Mouse (Mus musculus): ENCODE results near the gene Ptpn18. TPM values are rescaled to one million over a fixed set of nuclear protein-coding genes. Genes with fewer than 3 reads are reported as not detected.

Gene Ptpn18
- polyA plus RNA-seq, 1 experiment, result not detected

DNA sequence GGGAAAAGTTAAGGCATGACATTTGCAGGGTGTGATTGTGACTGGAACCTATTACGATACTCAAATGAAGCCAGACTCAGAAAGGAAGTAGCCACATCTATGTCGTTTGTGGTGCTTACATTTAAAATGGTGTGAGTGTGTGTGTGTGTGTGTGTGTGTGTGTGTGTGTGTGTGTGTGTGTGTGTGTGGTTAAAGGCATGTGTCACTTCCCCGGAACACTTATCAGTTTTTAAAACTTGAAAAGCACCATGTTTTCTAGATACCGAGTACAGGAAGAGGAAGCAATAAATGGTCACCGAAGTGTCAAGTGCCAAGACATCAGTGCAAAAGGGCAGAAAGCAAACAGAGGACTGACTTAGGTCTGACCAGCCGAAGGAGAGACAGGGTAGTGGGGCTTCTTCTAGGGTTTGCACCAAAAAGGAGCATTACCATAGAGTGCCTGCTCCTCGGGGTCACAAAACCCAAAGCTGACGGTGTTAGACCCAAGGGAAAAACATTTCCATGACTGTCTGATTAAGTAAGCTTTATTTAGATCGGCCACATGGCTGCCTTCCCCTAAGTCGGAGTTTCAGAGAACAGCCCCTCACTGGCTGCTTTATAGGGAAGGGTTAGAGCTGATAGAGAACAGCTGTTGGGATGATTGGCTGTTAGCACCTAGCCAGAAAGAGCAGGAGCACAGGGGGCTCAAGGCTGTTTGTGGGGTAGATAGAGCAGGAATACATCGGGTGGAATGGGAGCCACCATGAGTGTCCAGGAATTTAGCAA lies 19.5 kb downstream of the Ptpn18 start:
- H3K4me1 ChIP-seq (ENCODE audit: control insufficient read depth, insufficient read depth, low read length), result no peaks in the 10 kb centered on the region
- TF ChIP-seq CTCF (IDR thresholded peaks at IDR 0.05; ENCODE audit: insufficient read depth, low read depth, low read length) (no peak), POLR2A (IDR thresholded peaks at IDR 0.05; ENCODE audit: insufficient read depth, low read depth, low read length) (no peak)
- no peak overlapping the region for H3K4me3 ChIP-seq (ENCODE audit: insufficient read depth, low read depth, low read length)
- H3K27ac ChIP-seq (ENCODE audit: insufficient read depth, low read depth, low read length), result no peak overlapping the region
- 67% methylated on average over 11 of the region's 11 CpGs for WGBS

DNA sequence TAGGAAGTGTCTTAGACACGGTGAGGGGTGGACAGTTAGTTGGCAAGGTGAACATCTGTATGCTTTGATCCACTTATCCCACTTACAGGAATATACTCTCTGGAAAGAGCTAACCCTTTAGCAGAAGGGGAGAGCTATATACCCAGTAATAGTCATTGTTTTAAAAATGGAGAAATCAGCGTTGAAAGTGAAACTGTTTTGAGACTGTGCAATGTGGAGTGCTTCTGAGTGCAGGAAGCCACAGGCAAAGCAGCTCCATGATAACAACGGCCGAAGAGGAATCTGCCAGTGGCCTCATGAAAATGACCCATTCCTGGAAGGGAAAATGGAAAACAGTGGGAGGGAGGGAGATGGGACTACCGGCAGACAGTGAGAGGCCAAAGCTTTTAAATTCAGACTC lies 21.2 kb downstream of the Ptpn18 start:
- 70% methylated on average over 5 of the region's 5 CpGs for WGBS
- Histone ChIP-seq H3K27ac (ENCODE audit: insufficient read depth, low read depth, low read length) (no peak overlapping the region), H3K4me3 (ENCODE audit: insufficient read depth, low read depth, low read length) (no peak overlapping the region), H3K4me1 (ENCODE audit: control insufficient read depth, insufficient read depth, low read length) (peaks cover 5% of the 10 kb centered on the region)
- no peak for TF ChIP-seq POLR2A (IDR thresholded peaks at IDR 0.05; ENCODE audit: insufficient read depth, low read depth, low read length)
- no peak for TF ChIP-seq CTCF (IDR thresholded peaks at IDR 0.05; ENCODE audit: insufficient read depth, low read depth, low read length)

DNA sequence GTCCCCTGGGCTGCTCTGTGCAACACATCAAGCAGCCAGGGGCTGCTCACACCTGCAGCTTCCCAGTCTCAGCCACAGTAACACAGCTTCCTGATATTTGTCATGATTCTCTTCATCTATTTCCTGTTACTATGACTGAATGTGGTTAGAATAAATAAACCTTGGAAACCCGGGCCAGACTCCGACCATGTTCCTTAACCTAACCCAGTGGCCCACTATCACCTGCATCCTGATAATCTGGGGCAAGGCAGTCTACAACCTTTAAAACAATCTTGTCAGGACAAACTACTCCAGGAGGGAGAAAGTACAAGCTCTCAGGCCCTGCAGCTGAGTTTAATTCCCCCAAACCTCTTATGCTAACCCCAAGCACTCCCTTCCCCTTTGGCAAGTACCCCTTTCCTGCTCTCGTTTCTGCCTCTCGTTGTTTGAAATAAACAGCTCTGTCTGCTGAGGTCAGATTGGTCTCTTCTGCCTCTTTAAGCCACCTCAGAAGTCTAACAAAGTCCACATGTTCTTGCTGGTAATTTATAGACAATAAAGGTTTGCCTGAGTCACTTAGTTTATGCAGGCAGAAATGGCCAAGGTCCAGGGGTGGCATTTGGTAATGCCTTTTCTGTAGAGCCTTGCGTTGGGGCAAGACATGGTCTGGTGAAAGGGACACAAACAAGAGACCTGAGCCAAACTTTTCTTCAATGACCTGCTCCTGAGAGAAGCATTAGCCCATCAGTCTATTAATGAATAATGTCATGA lies 22.5 kb downstream of the Ptpn18 start:
- TF ChIP-seq POLR2A (IDR thresholded peaks at IDR 0.05; ENCODE audit: insufficient read depth, low read depth, low read length), result no peak
- TF ChIP-seq CTCF (IDR thresholded peaks at IDR 0.05; ENCODE audit: insufficient read depth, low read depth, low read length), result no peak
- H3K4me1 ChIP-seq (ENCODE audit: control insufficient read depth, insufficient read depth, low read length), result peaks cover 8% of the 10 kb centered on the region
- no peak overlapping the region for H3K4me3 ChIP-seq (ENCODE audit: insufficient read depth, low read depth, low read length)
- no peak overlapping the region for H3K27ac ChIP-seq (ENCODE audit: insufficient read depth, low read depth, low read length)
- WGBS, result 72% methylated on average over 5 of the region's 5 CpGs

- H3K4me3 ChIP-seq (ENCODE audit: insufficient read depth, low read depth, low read length), result no peak overlapping the region
- H3K4me1 ChIP-seq (ENCODE audit: control insufficient read depth, insufficient read depth, low read length), result peaks cover 8% of the 10 kb centered on the region
- H3K27ac ChIP-seq (ENCODE audit: insufficient read depth, low read depth, low read length), result no peak overlapping the region
- no peak for TF ChIP-seq POLR2A (IDR thresholded peaks at IDR 0.05; ENCODE audit: insufficient read depth, low read depth, low read length)
- WGBS, result 75% methylated on average over 10 of the region's 10 CpGs
Measured at GRCm38 (mm10) chr1:34484470-34484869, 24.9 kb downstream of the Ptpn18 start.

- Histone ChIP-seq H3K27ac (ENCODE audit: insufficient read depth, low read depth, low read length) (no peak overlapping the region), H3K4me3 (ENCODE audit: insufficient read depth, low read depth, low read length) (peak overlapping the region; percentile 9), H3K4me1 (ENCODE audit: control insufficient read depth, insufficient read depth, low read length) (peaks cover 8% of the 10 kb centered on the region)
- 15% methylated on average over 25 of the region's 25 CpGs for WGBS
- TF ChIP-seq POLR2A (IDR thresholded peaks at IDR 0.05; ENCODE audit: insufficient read depth, low read depth, low read length) (no peak), CTCF (IDR thresholded peaks at IDR 0.05; ENCODE audit: insufficient read depth, low read depth, low read length) (peak; percentile 45; the same call in 1 of the 2 replicates)
Measured at GRCm38 (mm10) chr1:34485461-34486188, 26.1 kb downstream of the Ptpn18 start.

DNA sequence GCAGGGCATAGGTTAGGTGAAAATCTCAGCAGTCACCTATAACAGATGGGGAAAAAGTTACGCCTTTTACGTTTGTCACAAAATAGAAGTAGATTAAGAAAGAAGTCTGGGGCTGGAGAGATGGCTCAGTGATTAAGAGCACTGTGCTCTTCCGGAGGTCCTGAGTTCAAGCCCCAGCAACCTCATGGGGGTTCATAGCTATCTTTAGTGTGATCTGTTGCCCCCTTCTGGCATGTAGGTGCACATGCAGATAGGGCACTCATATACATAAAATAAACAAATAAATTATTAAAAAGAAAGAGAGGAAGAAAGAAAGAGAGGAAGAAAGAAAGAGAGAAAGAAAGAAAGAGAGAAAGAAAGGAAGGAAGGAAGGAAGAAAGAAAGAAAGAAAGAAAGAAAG lies 27.8 kb downstream of the Ptpn18 start:
- Histone ChIP-seq H3K4me1 (ENCODE audit: control insufficient read depth, insufficient read depth, low read length) (peaks cover 8% of the 10 kb centered on the region), H3K4me3 (ENCODE audit: insufficient read depth, low read depth, low read length) (no peak overlapping the region), H3K27ac (ENCODE audit: insufficient read depth, low read depth, low read length) (no peak overlapping the region)
- TF ChIP-seq CTCF (IDR thresholded peaks at IDR 0.05; ENCODE audit: insufficient read depth, low read depth, low read length) (no peak), POLR2A (IDR thresholded peaks at IDR 0.05; ENCODE audit: insufficient read depth, low read depth, low read length) (no peak)
- WGBS, result 93% methylated on average over 3 of the region's 3 CpGs

GRCm38 (mm10) chr1:34489852-34490541 lies 30.4 kb downstream of the Ptpn18 start:
- TF ChIP-seq CTCF (IDR thresholded peaks at IDR 0.05; ENCODE audit: insufficient read depth, low read depth, low read length) (no peak), POLR2A (IDR thresholded peaks at IDR 0.05; ENCODE audit: insufficient read depth, low read depth, low read length) (no peak)
- H3K4me1 ChIP-seq (ENCODE audit: control insufficient read depth, insufficient read depth, low read length), result peaks cover 8% of the 10 kb centered on the region
- 89% methylated on average over 6 of the region's 6 CpGs for WGBS
- no peak overlapping the region for H3K4me3 ChIP-seq (ENCODE audit: insufficient read depth, low read depth, low read length)
- H3K27ac ChIP-seq (ENCODE audit: insufficient read depth, low read depth, low read length), result no peak overlapping the region

DNA sequence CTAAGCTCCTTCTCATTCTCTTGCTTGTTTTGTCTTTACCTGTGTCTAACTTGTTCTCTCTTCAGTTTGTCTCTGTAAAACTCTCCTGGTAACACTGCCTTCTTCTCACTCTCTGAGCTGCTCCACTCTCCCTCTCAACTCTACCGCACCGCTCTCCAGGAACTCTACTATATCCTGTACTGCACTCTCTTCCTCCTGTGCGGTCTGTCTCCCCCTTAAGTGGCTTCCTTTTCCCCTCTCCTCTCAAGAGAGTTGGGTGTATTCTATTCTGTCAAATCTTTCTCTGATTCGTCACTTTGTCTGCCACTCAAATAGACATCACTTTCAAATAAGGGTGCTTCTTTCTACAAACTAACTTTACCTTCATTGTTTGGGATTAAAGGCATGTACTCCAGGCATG lies 31.9 kb downstream of the Ptpn18 start:
- no peak overlapping the region for H3K27ac ChIP-seq (ENCODE audit: insufficient read depth, low read depth, low read length)
- WGBS, result 95% methylated on average over 4 of the region's 4 CpGs
- TF ChIP-seq CTCF (IDR thresholded peaks at IDR 0.05; ENCODE audit: insufficient read depth, low read depth, low read length) (no peak), POLR2A (IDR thresholded peaks at IDR 0.05; ENCODE audit: insufficient read depth, low read depth, low read length) (no peak)
- H3K4me3 ChIP-seq (ENCODE audit: insufficient read depth, low read depth, low read length), result no peak overlapping the region
- H3K4me1 ChIP-seq (ENCODE audit: control insufficient read depth, insufficient read depth, low read length), result no peaks in the 10 kb centered on the region
